Mouse (Mus musculus) A20 (cell line): ENCODE data around the gene Macrod2.

Experiments
- DNase-seq: peaks from one replicate; pipeline ENCODE4 v3.0.0-alpha.2; 2011; ENCODE audit warnings: low read depth, low spot score

The Macrod2 gene

GRCm38 (mm10) chr2:140906123-140906522 is 511.0 kb downstream of the Macrod2 start:
- no peak for DNase-seq

- DNase-seq = no peak
Observed at GRCm38 (mm10) chr2:140911463-140911862, 516.4 kb downstream of the Macrod2 start.

- DNase-seq = no peak
Observed at GRCm38 (mm10) chr2:140912179-140912578, 517.1 kb downstream of the Macrod2 start.

GRCm38 (mm10) chr2:140912931-140913330 is 517.8 kb downstream of the Macrod2 start:
- no peak for DNase-seq

- DNase-seq = no peak
Observed at GRCm38 (mm10) chr2:140913679-140914412, 518.7 kb downstream of the Macrod2 start.

GRCm38 (mm10) chr2:140926922-140927321 is 531.8 kb downstream of the Macrod2 start:
- no peak for DNase-seq

- no peak for DNase-seq
Observed at GRCm38 (mm10) chr2:140934483-140934882, 539.4 kb downstream of the Macrod2 start.

DNA sequence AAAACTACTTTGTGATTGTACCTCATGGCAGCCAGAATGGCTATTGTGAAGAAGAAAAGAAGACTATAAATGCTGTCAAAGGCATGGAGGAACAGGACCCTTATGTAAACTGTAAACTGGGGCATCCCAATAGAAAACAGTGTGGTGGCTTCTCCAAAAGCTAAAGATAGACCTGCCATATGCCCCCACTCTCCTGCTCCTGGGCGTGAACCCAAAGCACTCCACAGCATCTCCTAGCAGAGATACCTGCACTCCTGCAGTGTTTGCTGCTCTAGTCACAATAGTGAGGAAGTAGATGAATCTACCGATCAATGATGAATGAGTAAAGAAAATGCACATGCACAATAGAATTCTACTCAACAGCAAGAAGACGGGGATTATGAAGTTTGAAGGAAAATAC is 554.4 kb downstream of the Macrod2 start:
- DNase-seq = no peak

- no peak for DNase-seq
Observed at GRCm38 (mm10) chr2:140959246-140959645, 564.1 kb downstream of the Macrod2 start.

GRCm38 (mm10) chr2:140970181-140970580 is 575.1 kb downstream of the Macrod2 start:
- DNase-seq = no peak

GRCm38 (mm10) chr2:140971845-140972244 is 576.7 kb downstream of the Macrod2 start:
- DNase-seq = no peak

DNA sequence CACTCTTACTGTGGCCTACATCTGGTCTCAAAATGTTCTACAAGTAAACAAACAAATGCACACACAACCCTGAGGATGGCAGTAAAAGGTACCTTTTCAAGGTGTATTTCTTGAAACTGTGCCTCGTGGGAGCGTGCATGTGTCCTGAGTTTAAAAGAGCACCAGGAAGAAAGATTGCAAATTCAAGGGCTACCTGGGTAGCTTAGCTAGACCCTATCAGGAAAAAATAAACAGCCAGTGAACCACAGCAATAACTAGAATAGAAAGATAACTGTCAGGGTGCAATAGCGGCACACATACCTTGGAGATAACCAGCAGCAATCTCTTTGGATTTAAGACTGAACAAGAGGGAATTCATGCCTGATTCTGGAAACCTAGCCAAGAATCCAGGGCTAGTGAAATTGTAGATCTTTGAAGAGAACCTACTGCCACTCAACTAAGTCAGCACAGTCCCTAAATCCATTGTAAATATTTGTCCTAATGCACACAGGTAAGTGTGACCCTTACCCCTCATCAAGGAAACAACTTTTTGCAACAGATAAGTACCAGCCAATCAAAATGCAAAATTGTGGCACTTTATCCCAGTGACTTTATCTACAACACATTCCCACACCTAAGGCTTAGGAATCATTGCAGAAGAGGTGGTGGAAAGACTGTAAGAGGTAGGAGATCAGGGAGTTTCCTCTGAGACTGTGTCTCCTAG is 590.7 kb downstream of the Macrod2 start:
- no peak for DNase-seq

GRCm38 (mm10) chr2:141003846-141004245 is 608.7 kb downstream of the Macrod2 start:
- DNase-seq = no peak

DNA sequence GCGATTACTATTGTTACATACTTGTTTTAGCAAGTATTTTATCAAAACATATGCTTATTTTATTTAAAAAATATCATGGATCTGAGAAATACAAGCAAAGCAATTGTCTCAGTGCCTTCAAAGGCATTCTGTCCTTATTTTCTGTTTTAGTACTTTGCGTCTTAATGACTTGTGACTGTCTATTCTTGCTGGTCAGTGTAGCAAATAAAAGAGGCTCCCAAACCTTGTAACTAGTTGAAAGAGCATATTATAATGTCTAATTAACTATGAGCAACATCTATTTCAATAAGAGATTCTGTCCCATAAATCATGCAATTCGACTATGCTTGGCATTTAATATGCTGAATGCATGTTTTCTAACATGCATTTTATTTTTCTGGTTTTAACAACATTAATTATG is 609.2 kb downstream of the Macrod2 start:
- no peak for DNase-seq

GRCm38 (mm10) chr2:141005616-141006015 is 610.5 kb downstream of the Macrod2 start:
- no peak for DNase-seq

DNA sequence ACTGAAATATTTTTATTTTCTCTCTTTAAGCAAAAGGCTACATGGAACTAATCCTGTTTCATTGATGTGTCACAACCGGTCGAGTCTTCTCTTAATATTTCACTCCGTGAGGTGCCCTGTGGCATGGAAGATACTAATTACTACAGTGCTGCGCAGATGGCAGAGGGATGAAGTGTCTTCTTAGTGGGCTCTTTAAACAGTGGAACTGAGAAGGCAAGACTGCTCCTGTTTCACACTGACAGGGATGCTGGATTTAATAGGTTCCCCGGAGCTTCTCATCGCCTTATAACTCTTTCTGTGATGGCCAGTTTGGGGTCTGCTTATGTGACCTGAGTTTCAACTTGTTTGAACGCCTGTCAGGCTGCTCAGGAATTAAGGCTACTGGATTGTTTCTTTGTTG is 612.6 kb downstream of the Macrod2 start:
- DNase-seq = no peak

GRCm38 (mm10) chr2:141008458-141008857 is 613.3 kb downstream of the Macrod2 start:
- DNase-seq = no peak

GRCm38 (mm10) chr2:141013443-141014165 is 618.5 kb downstream of the Macrod2 start:
- DNase-seq = no peak

DNA sequence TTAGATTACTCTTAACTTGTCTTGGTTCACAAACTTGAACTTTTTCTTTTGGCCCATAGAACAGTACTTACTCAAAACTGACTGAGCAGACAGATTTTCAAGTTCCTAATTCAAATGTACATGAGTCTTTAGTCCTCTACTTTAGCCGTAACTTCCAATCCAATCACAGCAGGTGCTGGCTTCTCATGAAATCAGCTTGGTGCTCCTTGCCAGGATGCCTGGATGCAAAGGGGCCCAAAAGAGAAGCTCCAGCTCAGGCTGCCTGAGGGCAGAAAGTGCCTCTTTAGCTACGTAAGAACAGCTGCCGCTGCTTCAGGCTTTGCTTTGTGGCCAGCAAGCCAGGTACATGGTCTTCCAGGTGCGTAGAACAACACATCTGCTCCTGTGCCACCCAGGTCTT is 627.9 kb downstream of the Macrod2 start:
- no peak for DNase-seq

GRCm38 (mm10) chr2:141023916-141024315 is 628.8 kb downstream of the Macrod2 start:
- no peak for DNase-seq

- no peak for DNase-seq
Observed at GRCm38 (mm10) chr2:141024316-141025043, 629.4 kb downstream of the Macrod2 start.
